Mouse (Mus musculus): ENCODE data around the gene Tpte. TPM values are rescaled to one million over a fixed set of nuclear protein-coding genes. Genes with fewer than 3 reads are reported as not detected.

Gene Tpte
- not detected for polyA plus RNA-seq (2014; fragmentation: Illumina TruSeq; extraction: RNeasy Lipid Tissue Mini Kit (QIAGEN cat#74804); ENCODE audit: insufficient read depth, low read depth, low replicate concordance)

GRCm38 (mm10) chr8:22282999-22283491 lies at the start of gene Tpte:
Gene Tpte (plus strand): TSS chr8:22283441.

GRCm38 (mm10) chr8:22398142-22398951 lies 115.1 kb downstream of the Tpte start, which contains the start of gene Slc25a15:
Gene Slc25a15 (minus strand): TSS chr8:22398597.

DNA sequence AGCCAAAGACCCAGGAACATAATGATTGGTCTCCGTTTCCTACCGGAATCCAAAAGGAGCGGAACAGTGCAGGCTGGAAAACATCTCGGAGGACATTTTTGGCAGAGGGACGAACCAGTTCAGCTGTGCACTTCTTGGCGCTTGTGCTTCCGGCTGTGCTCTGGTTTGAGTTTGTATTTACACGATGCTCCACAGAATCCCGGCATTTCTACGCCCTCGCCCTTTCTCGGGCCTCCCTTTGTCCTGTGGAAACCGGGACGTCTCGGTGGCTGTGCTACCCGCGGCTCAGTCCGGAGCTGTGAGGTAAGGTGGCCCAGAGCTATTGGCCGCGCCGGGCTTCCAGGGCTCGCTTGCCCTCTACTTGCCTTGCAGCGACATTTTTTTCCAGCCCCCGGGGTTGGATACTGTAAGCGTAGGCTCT lies 128.1 kb downstream of the Tpte start, which contains the start of gene Mrps31:
Gene Mrps31, plus strand, starts transcription at position 80 of the 421 bp plus-strand sequence.

Other genes starting within 250 kb of the Tpte start
- 7.2 TPM for gene Atp7b, start 223.1 kb upstream of the Tpte start, polyA plus RNA-seq (2014; fragmentation: Illumina TruSeq; extraction: RNeasy Lipid Tissue Mini Kit (QIAGEN cat#74804); ENCODE audit: insufficient read depth, low read depth, low replicate concordance)
- 5.5 TPM for gene Alg11, start 222.7 kb upstream of the Tpte start, polyA plus RNA-seq (2014; fragmentation: Illumina TruSeq; extraction: RNeasy Lipid Tissue Mini Kit (QIAGEN cat#74804); ENCODE audit: insufficient read depth, low read depth, low replicate concordance)
- gene Nek5, start 158.4 kb upstream of the Tpte start, polyA plus RNA-seq (2014; fragmentation: Illumina TruSeq; extraction: RNeasy Lipid Tissue Mini Kit (QIAGEN cat#74804); ENCODE audit: insufficient read depth, low read depth, low replicate concordance), result 7.0 TPM
- 1.9 TPM for gene Nek3, start 117.0 kb upstream of the Tpte start, polyA plus RNA-seq (2014; fragmentation: Illumina TruSeq; extraction: RNeasy Lipid Tissue Mini Kit (QIAGEN cat#74804); ENCODE audit: insufficient read depth, low read depth, low replicate concordance)
- 0.74 TPM for gene Ckap2, start 97.6 kb upstream of the Tpte start, polyA plus RNA-seq (2014; fragmentation: Illumina TruSeq; extraction: RNeasy Lipid Tissue Mini Kit (QIAGEN cat#74804); ENCODE audit: insufficient read depth, low read depth, low replicate concordance)
- 21.4 TPM for gene Vps36, start 90.6 kb upstream of the Tpte start, polyA plus RNA-seq (2014; fragmentation: Illumina TruSeq; extraction: RNeasy Lipid Tissue Mini Kit (QIAGEN cat#74804); ENCODE audit: insufficient read depth, low read depth, low replicate concordance)
- gene Thsd1, start 56.1 kb upstream of the Tpte start, polyA plus RNA-seq (2014; fragmentation: Illumina TruSeq; extraction: RNeasy Lipid Tissue Mini Kit (QIAGEN cat#74804); ENCODE audit: insufficient read depth, low read depth, low replicate concordance), result 10.5 TPM
- 4.9 TPM for gene Slc25a15, start 115.2 kb downstream of the Tpte start, polyA plus RNA-seq (2014; fragmentation: Illumina TruSeq; extraction: RNeasy Lipid Tissue Mini Kit (QIAGEN cat#74804); ENCODE audit: insufficient read depth, low read depth, low replicate concordance)
- gene Mrps31, start 127.9 kb downstream of the Tpte start, polyA plus RNA-seq (2014; fragmentation: Illumina TruSeq; extraction: RNeasy Lipid Tissue Mini Kit (QIAGEN cat#74804); ENCODE audit: insufficient read depth, low read depth, low replicate concordance), result 15.2 TPM

Measured in lung, adult 10 weeks (tissue).